Mouse (Mus musculus): ENCODE data around the gene Zdhhc9. TPM values are rescaled to one million over a fixed set of nuclear protein-coding genes. Genes with fewer than 3 reads are reported as not detected.

Zdhhc9 gene
- polyA plus RNA-seq, 1 experiment from 2014 or later, result 3.5 TPM

DNA sequence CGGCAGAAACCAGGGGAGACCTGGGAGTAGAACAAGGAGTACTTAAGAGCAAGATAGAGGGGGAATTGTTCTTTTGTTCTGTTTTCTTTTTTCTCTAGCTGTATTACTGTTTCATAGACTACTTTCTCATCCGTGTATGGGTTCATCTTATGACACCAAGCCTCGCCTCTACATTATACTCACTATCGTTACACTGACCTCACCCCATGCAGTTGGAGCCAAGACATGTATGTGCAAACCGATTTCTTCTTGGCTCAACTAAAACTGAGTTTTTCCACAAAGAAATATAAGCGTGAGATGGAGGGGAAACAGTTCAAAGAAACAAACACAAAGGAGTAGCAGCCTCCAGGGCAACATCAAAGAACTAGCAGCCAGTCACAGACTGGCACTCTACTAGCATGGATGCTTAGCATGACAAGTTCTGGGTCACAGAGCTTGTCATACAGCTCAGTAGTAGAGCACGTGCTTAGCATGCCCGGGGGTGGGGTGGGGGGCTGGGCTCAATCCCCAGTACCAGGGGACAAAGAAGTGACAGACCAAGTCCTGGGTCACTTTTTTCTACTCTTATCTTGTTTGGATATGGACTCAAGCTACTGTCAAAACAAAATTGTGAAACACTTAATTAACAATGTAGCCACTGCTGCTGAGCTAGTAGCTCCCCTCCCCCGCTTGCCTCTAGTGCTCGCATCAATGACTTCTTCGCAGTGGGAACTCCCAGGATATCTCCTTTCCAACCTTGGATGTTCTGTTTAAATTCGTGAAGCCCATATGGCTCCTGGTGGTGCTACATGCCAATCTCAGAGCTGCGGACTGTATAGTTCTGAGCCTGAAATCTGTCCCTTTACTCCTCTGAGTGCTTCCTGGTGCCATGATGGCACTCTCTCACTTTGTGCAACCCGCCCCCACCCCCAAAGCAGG, 15.2 kb downstream of the Zdhhc9 start:
- peaks cover 6% of the 10 kb centered on the region for H3K36me3 ChIP-seq (replicated peaks; ENCODE audit: insufficient read depth, low read length)
- H3K27ac ChIP-seq (ENCODE audit: low read depth), result no peak overlapping the region
- no peak for DNase-seq
- no peaks in the 10 kb centered on the region for H3K27me3 ChIP-seq (ENCODE audit: insufficient read depth, low read length)
- H3K9ac ChIP-seq (replicated peaks), result no peak overlapping the region
- WGBS (ENCODE audit: insufficient replicate concordance), result 73% methylated on average over 14 of the region's 14 CpGs
- H3K4me2 ChIP-seq (ENCODE audit: low read depth, low read length), result no peak overlapping the region
- peak; percentile 57 for ATAC-seq
- no peaks in the 10 kb centered on the region for H3K4me1 ChIP-seq (ENCODE audit: insufficient read depth)
- H3K9me3 ChIP-seq (ENCODE audit: low read length), result no peaks in the 10 kb centered on the region
- TF ChIP-seq CTCF (IDR thresholded peaks at IDR 0.05; ENCODE audit: low read depth) (no peak), EP300 (IDR thresholded peaks at IDR 0.05; ENCODE audit: low read depth) (no peak)
- H3K4me3 ChIP-seq (ENCODE audit: low read depth, low read length), result no peak overlapping the region

DNA sequence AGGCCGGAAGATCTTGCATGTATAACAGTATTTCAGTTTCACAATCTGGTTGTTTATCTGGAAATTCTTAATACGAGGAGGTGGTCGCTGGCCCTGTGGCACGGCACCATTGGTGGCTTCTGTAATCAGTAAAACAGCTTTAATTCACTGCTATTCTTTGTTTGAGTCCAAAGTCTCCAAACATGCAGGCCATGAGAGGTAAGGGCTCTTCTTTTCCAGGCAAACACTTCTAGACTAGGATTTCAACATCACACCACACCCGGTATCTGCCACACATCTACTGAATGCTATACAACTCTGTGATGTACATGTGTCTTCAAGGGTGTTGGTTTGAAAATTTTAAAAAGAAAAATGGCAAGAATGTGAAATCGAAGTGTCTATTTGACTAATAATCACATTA, 17.4 kb downstream of the Zdhhc9 start:
- H3K36me3 ChIP-seq (replicated peaks; ENCODE audit: insufficient read depth, low read length), result peaks cover 6% of the 10 kb centered on the region
- H3K9me3 ChIP-seq (ENCODE audit: low read length), result no peaks in the 10 kb centered on the region
- H3K4me1 ChIP-seq (ENCODE audit: insufficient read depth), result no peaks in the 10 kb centered on the region
- H3K9ac ChIP-seq (replicated peaks), result no peak overlapping the region
- TF ChIP-seq CTCF (IDR thresholded peaks at IDR 0.05; ENCODE audit: low read depth) (no peak), EP300 (IDR thresholded peaks at IDR 0.05; ENCODE audit: low read depth) (no peak)
- H3K27me3 ChIP-seq (ENCODE audit: insufficient read depth, low read length), result no peaks in the 10 kb centered on the region
- WGBS (ENCODE audit: insufficient replicate concordance), result 70% methylated on average over 6 of the region's 6 CpGs
- ATAC-seq, result peak; percentile 59
- 0 out of 2 replicates have a peak overlapping the region, but pooled peaks have one; percentile 29 for H3K27ac ChIP-seq (ENCODE audit: low read depth)
- H3K4me3 ChIP-seq (ENCODE audit: low read depth, low read length), result no peak overlapping the region
- H3K4me2 ChIP-seq (ENCODE audit: low read depth, low read length), result no peak overlapping the region
- DNase-seq, result no peak

DNA sequence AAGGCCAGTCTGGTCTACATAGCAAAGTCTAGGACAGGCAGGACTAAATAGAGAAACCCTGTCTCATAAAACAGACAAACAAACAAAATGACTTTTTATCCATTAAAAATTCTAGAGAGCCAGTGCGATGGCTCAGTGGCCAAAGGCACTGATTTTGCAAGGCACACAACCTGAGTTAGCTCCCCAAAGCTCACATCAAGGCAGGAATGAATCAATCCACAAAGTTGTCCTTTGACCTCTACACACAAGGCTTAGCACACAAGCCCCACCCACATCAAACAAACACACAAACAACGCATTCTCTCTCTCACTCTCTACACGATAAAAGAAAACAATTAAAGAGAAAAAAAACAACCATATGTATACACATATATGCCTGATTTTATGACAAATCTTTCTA, 24.0 kb downstream of the Zdhhc9 start:
- TF ChIP-seq CTCF (IDR thresholded peaks at IDR 0.05; ENCODE audit: low read depth), result no peak
- no peaks in the 10 kb centered on the region for H3K4me1 ChIP-seq (ENCODE audit: insufficient read depth)
- H3K27me3 ChIP-seq (ENCODE audit: insufficient read depth, low read length), result 0 out of 2 replicates have a peak, but pooled peaks cover 3% of the 10 kb centered on the region
- H3K4me3 ChIP-seq (ENCODE audit: low read depth, low read length), result no peak overlapping the region
- DNase-seq (no peak), ATAC-seq (peak; percentile 67)
- no peak overlapping the region for H3K9ac ChIP-seq (replicated peaks)
- H3K4me2 ChIP-seq (ENCODE audit: low read depth, low read length), result no peak overlapping the region
- WGBS (ENCODE audit: insufficient replicate concordance), result 77% methylated on average over 3 of the region's 3 CpGs
- no peak overlapping the region for H3K27ac ChIP-seq (ENCODE audit: low read depth)
- 0 out of 2 replicates have a peak, but pooled peaks cover 6% of the 10 kb centered on the region for H3K36me3 ChIP-seq (replicated peaks; ENCODE audit: insufficient read depth, low read length)
- H3K9me3 ChIP-seq (ENCODE audit: low read length), result no peaks in the 10 kb centered on the region

DNA sequence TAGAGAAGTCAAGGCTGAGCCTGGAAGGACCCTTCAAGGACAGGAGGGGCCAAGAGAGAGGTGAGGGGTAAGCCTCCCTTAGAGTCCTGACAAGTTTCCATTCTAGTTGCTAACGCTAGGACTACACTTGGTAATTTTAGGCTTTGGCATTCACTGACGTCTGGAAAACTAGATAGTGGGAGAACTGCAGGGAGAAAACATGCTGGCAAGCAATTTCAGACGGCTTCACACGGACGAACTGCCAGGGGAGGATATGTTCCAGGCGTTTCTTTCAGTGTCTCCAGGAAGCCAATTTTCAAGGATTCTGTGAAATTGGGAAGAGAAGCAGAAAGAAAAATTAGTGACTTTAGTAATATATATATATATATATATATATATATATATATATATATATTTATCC, 26.8 kb downstream of the Zdhhc9 start:
- DNase-seq, result no peak
- no peak overlapping the region for H3K27ac ChIP-seq (ENCODE audit: low read depth)
- 78% methylated on average over 6 of the region's 6 CpGs for WGBS (ENCODE audit: insufficient replicate concordance)
- H3K4me2 ChIP-seq (ENCODE audit: low read depth, low read length), result no peak overlapping the region
- H3K4me3 ChIP-seq (ENCODE audit: low read depth, low read length), result no peak overlapping the region
- H3K27me3 ChIP-seq (ENCODE audit: insufficient read depth, low read length), result 0 out of 2 replicates have a peak, but pooled peaks cover 3% of the 10 kb centered on the region
- H3K4me1 ChIP-seq (ENCODE audit: insufficient read depth), result no peaks in the 10 kb centered on the region
- H3K9me3 ChIP-seq (ENCODE audit: low read length), result no peaks in the 10 kb centered on the region
- TF ChIP-seq CTCF (IDR thresholded peaks at IDR 0.05; ENCODE audit: low read depth) (no peak), EP300 (IDR thresholded peaks at IDR 0.05; ENCODE audit: low read depth) (no peak)
- no peak for ATAC-seq
- H3K36me3 ChIP-seq (replicated peaks; ENCODE audit: insufficient read depth, low read length), result 0 out of 2 replicates have a peak, but pooled peaks cover 8% of the 10 kb centered on the region
- no peak overlapping the region for H3K9ac ChIP-seq (replicated peaks)

DNA sequence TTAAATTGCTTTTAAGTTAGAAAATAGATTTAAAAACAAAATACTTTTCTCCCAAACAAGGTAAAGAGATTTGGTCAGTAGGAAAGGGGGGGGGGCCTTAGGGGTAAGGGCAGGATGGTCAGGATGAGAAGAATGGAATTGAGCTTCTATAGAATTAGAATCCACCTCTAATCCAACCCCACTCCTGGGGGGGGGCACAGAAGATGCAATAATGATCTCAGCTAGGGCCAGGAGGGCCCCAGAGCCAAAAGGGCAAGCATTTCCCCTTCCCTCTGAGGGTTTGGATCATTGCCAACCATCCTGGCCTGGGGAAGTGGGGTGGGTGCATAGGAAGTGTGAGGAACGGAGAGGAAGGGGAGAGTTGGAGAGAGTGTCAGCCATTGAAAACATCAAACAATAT, 38.3 kb downstream of the Zdhhc9 start:
- TF ChIP-seq CTCF (IDR thresholded peaks at IDR 0.05; ENCODE audit: low read depth), result no peak
- TF ChIP-seq EP300 (IDR thresholded peaks at IDR 0.05; ENCODE audit: low read depth), result no peak
- H3K9me3 ChIP-seq (ENCODE audit: low read length), result no peaks in the 10 kb centered on the region
- WGBS (ENCODE audit: insufficient replicate concordance), result 61% methylated on average over 1 of the region's 1 CpGs

DNA sequence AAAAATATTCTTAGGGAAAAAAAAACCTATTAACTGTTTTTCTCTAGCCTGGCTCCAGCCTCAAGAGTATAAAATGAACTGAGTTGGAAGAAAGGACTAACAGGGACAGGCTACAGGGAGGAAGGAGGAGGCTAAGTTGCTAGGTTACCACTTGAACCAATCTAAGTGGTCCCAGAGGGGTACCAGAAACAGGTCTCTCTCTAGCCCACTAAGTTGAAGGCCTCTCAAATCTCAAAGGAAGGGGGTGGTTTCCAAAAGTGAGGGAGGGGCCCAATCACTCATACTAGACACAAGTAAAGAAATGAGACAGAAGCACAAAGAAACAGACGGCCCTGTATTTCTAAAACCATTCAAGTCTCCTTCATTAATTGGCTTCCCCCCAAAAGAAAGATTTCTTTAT, 38.8 kb downstream of the Zdhhc9 start:
- H3K27me3 ChIP-seq (ENCODE audit: insufficient read depth, low read length), result no peaks in the 10 kb centered on the region
- no peak for DNase-seq

More for the DNA sequence above, 38.3 kb downstream of the Zdhhc9 start:
- no peaks in the 10 kb centered on the region for H3K4me1 ChIP-seq (ENCODE audit: insufficient read depth)
- H3K27ac ChIP-seq (ENCODE audit: low read depth), result no peak overlapping the region
- no peaks in the 10 kb centered on the region for H3K27me3 ChIP-seq (ENCODE audit: insufficient read depth, low read length)
- H3K36me3 ChIP-seq (replicated peaks; ENCODE audit: insufficient read depth, low read length), result no peaks in the 10 kb centered on the region
- ATAC-seq (no peak), DNase-seq (no peak)
- no peak overlapping the region for H3K9ac ChIP-seq (replicated peaks)
- H3K4me2 ChIP-seq (ENCODE audit: low read depth, low read length), result no peak overlapping the region
- no peak overlapping the region for H3K4me3 ChIP-seq (ENCODE audit: low read depth, low read length)

More for the DNA sequence above, 38.8 kb downstream of the Zdhhc9 start:
- WGBS (ENCODE audit: insufficient replicate concordance), result 85% methylated on average over 1 of the region's 1 CpGs
- no peak overlapping the region for H3K27ac ChIP-seq (ENCODE audit: low read depth)
- H3K4me3 ChIP-seq (ENCODE audit: low read depth, low read length), result no peak overlapping the region
- no peaks in the 10 kb centered on the region for H3K4me1 ChIP-seq (ENCODE audit: insufficient read depth)
- H3K4me2 ChIP-seq (ENCODE audit: low read depth, low read length), result no peak overlapping the region
- H3K9ac ChIP-seq (replicated peaks), result no peak overlapping the region
- TF ChIP-seq EP300 (IDR thresholded peaks at IDR 0.05; ENCODE audit: low read depth) (no peak), CTCF (IDR thresholded peaks at IDR 0.05; ENCODE audit: low read depth) (no peak)
- no peaks in the 10 kb centered on the region for H3K9me3 ChIP-seq (ENCODE audit: low read length)
- ATAC-seq, result no peak
- H3K36me3 ChIP-seq (replicated peaks; ENCODE audit: insufficient read depth, low read length), result no peaks in the 10 kb centered on the region
